Mouse (Mus musculus) embryonic facial prominence, embryonic 15.5 days (tissue): ENCODE measurements around the gene Kit. TPM values are rescaled to one million over a fixed set of nuclear protein-coding genes. Genes with fewer than 3 reads are reported as not detected.
A peak's percentile ranks its signal among the peaks of the same experiment; 100 is the strongest.

Experiments used
- ATAC-seq: fragments of 200-750 bp; cut with Nextera tagmentation; 2 replicates; pipeline ENCODE4 v1.8.0; 2017; ENCODE audit warnings: low read depth, moderate TSS enrichment; ENCODE audit not compliant: insufficient number of reproducible peaks, low FRiP score, low TSS enrichment
- H3K27ac ChIP-seq: fragments of 300-500 bp; sonication (generic); replicated peaks from 2 replicates; pipeline ENCODE4 v1.5.1; 2015; ENCODE audit warnings: mild to moderate bottlenecking, inconsistent platforms
- H3K27me3 ChIP-seq: fragments of 300-500 bp; sonication (generic); 2 replicates; pipeline ENCODE4 v1.6.1; 2015; ENCODE audit warnings: inconsistent platforms
- H3K36me3 ChIP-seq: fragments of 300-500 bp; sonication (generic); 2 replicates; pipeline ENCODE4 v1.6.1; 2015; ENCODE audit warnings: mild to moderate bottlenecking, inconsistent platforms
- H3K4me1 ChIP-seq: fragments of 300-500 bp; sonication (generic); 2 replicates; pipeline ENCODE4 v1.6.1; 2015; ENCODE audit warnings: inconsistent platforms
- H3K4me2 ChIP-seq: fragments of 300-500 bp; sonication (generic); replicated peaks from 2 replicates; pipeline ENCODE4 v1.6.1; 2015; ENCODE audit warnings: mild to moderate bottlenecking, inconsistent platforms
- H3K4me3 ChIP-seq: fragments of 300-500 bp; sonication (generic); replicated peaks from 2 replicates; pipeline ENCODE4 v1.5.1; 2015; ENCODE audit warnings: mild to moderate bottlenecking, inconsistent platforms
- H3K9ac ChIP-seq: fragments of 300-500 bp; sonication (generic); 2 replicates; pipeline ENCODE4 v1.6.1; 2015; ENCODE audit warnings: inconsistent platforms
- H3K9me3 ChIP-seq: fragments of 300-500 bp; sonication (generic); replicated peaks from 2 replicates; pipeline ENCODE4 v1.6.1; 2016; ENCODE audit warnings: inconsistent platforms
- WGBS: fragments of 180-500 bp; shearing (Covaris S2); methylation state at CpG from one replicate; pipeline ENCODE4 v1.1.7; 2015; 5-methylcytosine and 5-hydroxymethylcytosine counted together
- polyA plus RNA-seq: library from polyadenylated mRNA; unstranded; fragments of >200 nt; fragmentation: Nextera tagmentation; extraction: Ambion mirVana; gene quantifications from 2 replicates; pipeline ENCODE4 v1.2.1, GENCODE M21; 2015

Kit gene
- polyA plus RNA-seq, 1 experiment from 2014 or later: 23.4 TPM

- H3K9ac ChIP-seq: no peak overlapping the region
- no peaks in the 10 kb centered on the region for H3K36me3 ChIP-seq
- H3K27ac ChIP-seq: no peak overlapping the region
- H3K4me2 ChIP-seq: no peak overlapping the region
- 71% methylated on average over 3 of the region's 3 CpGs for WGBS
- ATAC-seq: no peak
- no peaks in the 10 kb centered on the region for H3K27me3 ChIP-seq
- no peaks in the 10 kb centered on the region for H3K4me1 ChIP-seq
- no peaks in the 10 kb centered on the region for H3K9me3 ChIP-seq
- H3K4me3 ChIP-seq: no peak overlapping the region
Measured at GRCm38 (mm10) chr5:75679896-75680295, 105.2 kb downstream of the Kit start.

DNA sequence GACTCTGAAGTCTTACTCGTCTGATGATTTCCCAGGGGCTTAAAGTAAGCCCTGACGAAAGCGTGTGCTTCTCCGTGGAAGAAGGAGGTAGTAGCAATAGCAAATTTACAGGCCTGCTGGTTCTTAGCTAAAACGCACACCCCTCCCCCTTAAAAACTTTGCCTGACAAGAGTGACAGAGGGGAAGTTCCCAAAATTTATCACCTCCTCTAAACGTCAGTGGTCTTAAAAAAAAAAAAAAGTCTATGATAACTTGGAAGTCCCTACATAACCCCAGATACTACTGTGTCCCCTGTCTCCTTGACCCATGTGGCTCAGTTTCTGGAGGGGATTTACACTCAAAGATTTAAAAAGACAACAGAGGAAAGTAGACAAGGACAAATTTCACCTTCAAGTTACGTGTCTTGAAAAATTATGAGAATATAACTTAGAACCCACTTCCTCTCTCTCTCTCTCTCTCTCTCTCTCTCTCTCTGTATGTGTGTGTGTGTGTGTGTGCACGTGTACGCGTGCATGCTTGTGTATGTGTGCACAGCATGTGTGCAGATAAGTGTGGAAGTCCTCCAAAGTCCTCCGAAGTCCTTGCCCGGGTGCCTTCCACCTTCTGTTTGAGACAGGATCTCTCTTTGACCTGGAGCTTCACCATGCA, 120.6 kb downstream of the Kit start:
- WGBS: 73% methylated on average over 12 of the region's 12 CpGs
- H3K9me3 ChIP-seq: no peaks in the 10 kb centered on the region
- H3K4me1 ChIP-seq: no peaks in the 10 kb centered on the region
- H3K36me3 ChIP-seq: no peaks in the 10 kb centered on the region
- H3K4me3 ChIP-seq: no peak overlapping the region
- no peaks in the 10 kb centered on the region for H3K27me3 ChIP-seq
- no peak overlapping the region for H3K27ac ChIP-seq
- no peak overlapping the region for H3K4me2 ChIP-seq
- no peak for ATAC-seq
- no peak overlapping the region for H3K9ac ChIP-seq

DNA sequence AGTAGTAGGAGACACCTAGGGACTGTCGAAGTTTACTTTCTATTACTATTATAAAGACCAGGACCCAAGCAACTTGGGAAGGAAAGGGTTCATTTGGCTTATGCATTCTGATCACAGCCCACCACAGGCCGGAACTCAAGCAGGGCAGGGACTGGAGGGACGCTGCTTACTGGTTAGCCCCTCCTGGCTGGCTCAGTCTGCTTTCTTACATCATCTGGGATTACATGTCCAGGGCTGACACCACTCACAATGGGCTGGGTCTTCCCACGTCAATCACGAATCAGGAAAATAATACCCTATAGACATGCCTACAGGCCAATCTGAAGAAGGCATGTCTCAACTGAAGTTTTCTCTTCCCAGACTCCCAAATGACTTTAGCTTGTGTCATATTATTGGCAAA, 122.2 kb downstream of the Kit start:
- no peaks in the 10 kb centered on the region for H3K9me3 ChIP-seq
- H3K4me1 ChIP-seq: no peaks in the 10 kb centered on the region
- H3K4me2 ChIP-seq: no peak overlapping the region
- WGBS: 57% methylated on average over 5 of the region's 5 CpGs
- no peaks in the 10 kb centered on the region for H3K27me3 ChIP-seq
- ATAC-seq: no peak
- no peaks in the 10 kb centered on the region for H3K36me3 ChIP-seq
- H3K9ac ChIP-seq: no peak overlapping the region
- H3K27ac ChIP-seq: no peak overlapping the region
- no peak overlapping the region for H3K4me3 ChIP-seq

- 83% methylated on average over 8 of the region's 8 CpGs for WGBS
- Histone ChIP-seq H3K4me3 (no peak overlapping the region), H3K9me3 (no peaks in the 10 kb centered on the region), H3K9ac (no peak overlapping the region), H3K27ac (no peak overlapping the region), H3K4me1 (no peaks in the 10 kb centered on the region), H3K36me3 (no peaks in the 10 kb centered on the region), H3K4me2 (no peak overlapping the region), H3K27me3 (no peaks in the 10 kb centered on the region)
- no peak for ATAC-seq
Measured at GRCm38 (mm10) chr5:75698556-75698955, 123.8 kb downstream of the Kit start.

GRCm38 (mm10) chr5:75699081-75699480, 124.4 kb downstream of the Kit start:
- H3K4me3 ChIP-seq: no peak overlapping the region
- no peak overlapping the region for H3K4me2 ChIP-seq
- no peak overlapping the region for H3K27ac ChIP-seq
- no peaks in the 10 kb centered on the region for H3K4me1 ChIP-seq
- H3K27me3 ChIP-seq: no peaks in the 10 kb centered on the region
- 72% methylated on average over 7 of the region's 7 CpGs for WGBS
- no peak overlapping the region for H3K9ac ChIP-seq
- no peaks in the 10 kb centered on the region for H3K9me3 ChIP-seq
- ATAC-seq: no peak
- H3K36me3 ChIP-seq: no peaks in the 10 kb centered on the region

DNA sequence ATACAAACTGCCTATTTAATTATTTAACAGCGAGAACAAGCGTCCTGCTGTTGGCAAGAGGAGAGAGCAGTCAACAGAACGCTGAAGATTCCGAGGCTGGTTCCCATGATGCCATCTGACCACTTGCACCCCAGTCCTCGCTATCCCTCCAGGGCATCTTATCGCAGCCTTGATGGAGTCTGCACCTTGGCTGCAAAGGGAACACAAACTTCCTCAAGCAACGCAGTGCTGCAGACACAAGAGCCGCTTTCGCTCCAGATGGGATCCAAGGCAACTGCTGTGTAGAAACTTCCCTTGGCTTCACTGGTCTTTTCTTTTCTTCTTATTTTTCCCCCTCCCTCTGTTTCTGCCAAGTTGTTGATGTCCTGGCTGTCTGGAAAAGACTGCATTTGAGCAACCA, 124.8 kb downstream of the Kit start:
- Histone ChIP-seq H3K4me1 (no peaks in the 10 kb centered on the region), H3K9me3 (no peaks in the 10 kb centered on the region), H3K27me3 (no peaks in the 10 kb centered on the region), H3K9ac (no peak overlapping the region), H3K4me3 (no peak overlapping the region), H3K4me2 (no peak overlapping the region), H3K36me3 (no peaks in the 10 kb centered on the region), H3K27ac (no peak overlapping the region)
- ATAC-seq: no peak
- WGBS: 62% methylated on average over 9 of the region's 9 CpGs

GRCm38 (mm10) chr5:75701662-75702061, 126.9 kb downstream of the Kit start:
- ATAC-seq: peak; percentile 60; the same call in 1 of the 2 replicates

GRCm38 (mm10) chr5:75702080-75702479, 127.4 kb downstream of the Kit start:
- Histone ChIP-seq H3K36me3 (no peaks in the 10 kb centered on the region), H3K4me2 (no peak overlapping the region), H3K9ac (no peak overlapping the region), H3K27ac (no peak overlapping the region), H3K4me3 (no peak overlapping the region), H3K4me1 (no peaks in the 10 kb centered on the region), H3K27me3 (no peaks in the 10 kb centered on the region), H3K9me3 (no peaks in the 10 kb centered on the region)
- ATAC-seq: no peak
- WGBS: 72% methylated on average over 8 of the region's 8 CpGs

More at GRCm38 (mm10) chr5:75701662-75702061, 126.9 kb downstream of the Kit start:
- H3K27me3 ChIP-seq: no peaks in the 10 kb centered on the region
- H3K36me3 ChIP-seq: no peaks in the 10 kb centered on the region
- no peaks in the 10 kb centered on the region for H3K9me3 ChIP-seq
- 57% methylated on average over 12 of the region's 12 CpGs for WGBS
- no peaks in the 10 kb centered on the region for H3K4me1 ChIP-seq
- H3K9ac ChIP-seq: no peak overlapping the region
- no peak overlapping the region for H3K27ac ChIP-seq
- no peak overlapping the region for H3K4me3 ChIP-seq
- no peak overlapping the region for H3K4me2 ChIP-seq

DNA sequence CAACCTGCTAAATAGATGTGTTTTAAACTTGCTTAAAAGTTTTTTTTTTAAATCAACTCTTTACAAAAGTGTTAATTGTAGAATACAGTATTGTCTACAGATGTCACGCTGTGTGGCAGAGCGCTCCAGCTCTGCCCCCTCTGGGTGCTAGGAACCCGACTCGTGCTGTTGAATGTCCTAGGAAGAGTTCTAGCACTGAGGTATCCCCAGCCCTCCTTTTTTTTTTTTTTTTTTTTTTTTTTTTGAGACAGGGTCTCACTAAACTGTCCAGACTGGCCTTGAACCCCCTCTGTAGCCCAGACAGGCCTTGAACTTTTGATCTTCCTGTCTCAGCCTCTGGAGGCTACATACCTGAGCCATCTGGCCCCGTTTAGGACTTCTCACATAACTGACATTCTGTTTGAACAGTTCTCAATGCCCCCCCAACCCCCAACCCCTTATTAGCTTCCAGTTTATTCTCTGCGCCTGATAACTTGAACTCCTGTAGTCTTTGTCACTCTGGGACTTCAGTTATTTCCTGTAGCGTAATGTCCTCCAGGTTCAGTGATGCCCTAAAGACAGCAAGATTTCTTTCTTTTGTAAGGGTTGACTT, 130.0 kb downstream of the Kit start:
- Histone ChIP-seq H3K36me3 (no peaks in the 10 kb centered on the region), H3K4me1 (no peaks in the 10 kb centered on the region), H3K4me2 (no peak overlapping the region), H3K27me3 (no peaks in the 10 kb centered on the region), H3K9me3 (no peaks in the 10 kb centered on the region), H3K27ac (no peak overlapping the region), H3K4me3 (no peak overlapping the region), H3K9ac (no peak overlapping the region)
- ATAC-seq: no peak
- 65% methylated on average over 7 of the region's 7 CpGs for WGBS

GRCm38 (mm10) chr5:75705421-75705820, 130.7 kb downstream of the Kit start:
- Histone ChIP-seq H3K4me1 (no peaks in the 10 kb centered on the region), H3K9ac (no peak overlapping the region), H3K27ac (no peak overlapping the region), H3K36me3 (no peaks in the 10 kb centered on the region), H3K9me3 (no peaks in the 10 kb centered on the region), H3K27me3 (no peaks in the 10 kb centered on the region), H3K4me3 (no peak overlapping the region), H3K4me2 (no peak overlapping the region)
- no peak for ATAC-seq
- 94% methylated on average over 1 of the region's 1 CpGs for WGBS
